Mouse (Mus musculus) lung, adult 2 months (tissue): ENCODE data around the gene Rapgef5.

Source experiments
- CTCF ChIP-seq: fragments of 200-500 bp; IDR thresholded peaks from 2 replicates; pipeline ENCODE4 v1.5.1; 2011; ENCODE audit warnings: mild to moderate bottlenecking, low read length, control low read depth; ENCODE audit not compliant: insufficient read depth
- POLR2A ChIP-seq: fragments of 200-500 bp; IDR thresholded peaks from 2 replicates; pipeline ENCODE4 v1.6.1; 2011; ENCODE audit warnings: low read depth, mild to moderate bottlenecking, control low read depth, low read length, borderline replicate concordance; ENCODE audit errors: extremely low read depth

DNA sequence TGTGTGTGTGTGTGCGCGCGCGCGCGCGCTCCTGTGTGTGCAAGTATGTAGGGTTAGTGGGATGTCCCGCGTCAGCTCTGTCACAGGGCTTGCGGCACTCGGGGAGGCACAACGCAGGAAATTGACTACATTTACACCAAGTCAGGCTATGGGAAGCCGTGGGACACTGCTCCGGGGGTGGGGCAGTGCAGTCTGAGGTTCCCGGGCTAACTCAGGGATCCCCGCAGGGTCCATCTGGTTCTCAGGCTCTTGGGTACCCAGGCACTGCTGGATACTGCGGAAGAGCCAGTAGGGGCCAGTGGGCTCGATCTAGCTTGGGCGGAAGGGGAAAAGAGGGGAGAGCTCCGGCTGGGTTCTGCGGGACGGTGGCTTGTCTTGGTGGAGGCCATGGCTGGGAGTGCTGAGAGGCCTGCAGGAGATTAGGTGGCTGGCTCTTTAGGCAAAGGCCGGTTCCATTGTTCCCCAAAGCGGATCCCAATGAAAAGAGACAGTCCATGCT is 272.3 kb downstream of the Rapgef5 start:
- TF ChIP-seq CTCF (no peak), POLR2A (no peak)
